Mouse (Mus musculus) ovary, postnatal 14 days (tissue): Measurements from ENCODE around the gene Pygb.

ENCODE experiments used
- DNase-seq: peaks from one replicate; pipeline ENCODE4 v3.0.0; 2022; ENCODE audit warnings: low spot score

Pygb gene

GRCm38 (mm10) chr2:150786251-150787180 lies at the start of gene Pygb:
Gene Pygb (plus strand): TSS chr2:150786735.
- DNase-seq: peak; percentile 74

GRCm38 (mm10) chr2:150737881-150738280 lies 48.7 kb upstream of the Pygb start:
- DNase-seq: no peak

GRCm38 (mm10) chr2:150740145-150740841 lies 46.2 kb upstream of the Pygb start:
- no peak for DNase-seq

GRCm38 (mm10) chr2:150741405-150741804 lies 45.1 kb upstream of the Pygb start:
- DNase-seq: no peak

- DNase-seq: no peak
Measured at GRCm38 (mm10) chr2:150745016-150745415, 41.5 kb upstream of the Pygb start.

- peak; percentile 91 for DNase-seq
Measured at GRCm38 (mm10) chr2:150748854-150749253, 37.7 kb upstream of the Pygb start, which contains the start of gene Entpd6. Gene Entpd6 (plus strand): TSS chr2:150749042.

GRCm38 (mm10) chr2:150749283-150749682 lies 37.3 kb upstream of the Pygb start:
- DNase-seq: no peak

GRCm38 (mm10) chr2:150750129-150750979 lies 36.2 kb upstream of the Pygb start:
- DNase-seq: no peak

GRCm38 (mm10) chr2:150755016-150755415 lies 31.5 kb upstream of the Pygb start:
- no peak for DNase-seq

GRCm38 (mm10) chr2:150761476-150761875 lies 25.1 kb upstream of the Pygb start:
- DNase-seq: no peak

- DNase-seq: no peak
Measured at GRCm38 (mm10) chr2:150765619-150766018, 20.9 kb upstream of the Pygb start.

GRCm38 (mm10) chr2:150766083-150766862 lies 20.3 kb upstream of the Pygb start:
- no peak for DNase-seq

- no peak for DNase-seq
Measured at GRCm38 (mm10) chr2:150768678-150769077, 17.9 kb upstream of the Pygb start.

- DNase-seq: peak; percentile 83
Measured at GRCm38 (mm10) chr2:150770747-150771146, 15.8 kb upstream of the Pygb start.

- DNase-seq: no peak
Measured at GRCm38 (mm10) chr2:150771169-150771568, 15.4 kb upstream of the Pygb start.

GRCm38 (mm10) chr2:150771996-150772395 lies 14.5 kb upstream of the Pygb start:
- no peak for DNase-seq

GRCm38 (mm10) chr2:150772466-150773119 lies 13.9 kb upstream of the Pygb start:
- no peak for DNase-seq

- DNase-seq: no peak
Measured at GRCm38 (mm10) chr2:150782801-150783200, 3.7 kb upstream of the Pygb start.

- no peak for DNase-seq
Measured at GRCm38 (mm10) chr2:150787234-150787771, 768 bp downstream of the Pygb start.

GRCm38 (mm10) chr2:150788768-150789550 lies 2.4 kb downstream of the Pygb start:
- DNase-seq: peak; percentile 89
